Mouse (Mus musculus): ENCODE measurements around the gene Apol6. TPM values are rescaled to one million over a fixed set of nuclear protein-coding genes. Genes with fewer than 3 reads are reported as not detected.

Apol6 gene
- polyA plus RNA-seq, 1 experiment from 2014 or later, result 0.11 TPM

DNA sequence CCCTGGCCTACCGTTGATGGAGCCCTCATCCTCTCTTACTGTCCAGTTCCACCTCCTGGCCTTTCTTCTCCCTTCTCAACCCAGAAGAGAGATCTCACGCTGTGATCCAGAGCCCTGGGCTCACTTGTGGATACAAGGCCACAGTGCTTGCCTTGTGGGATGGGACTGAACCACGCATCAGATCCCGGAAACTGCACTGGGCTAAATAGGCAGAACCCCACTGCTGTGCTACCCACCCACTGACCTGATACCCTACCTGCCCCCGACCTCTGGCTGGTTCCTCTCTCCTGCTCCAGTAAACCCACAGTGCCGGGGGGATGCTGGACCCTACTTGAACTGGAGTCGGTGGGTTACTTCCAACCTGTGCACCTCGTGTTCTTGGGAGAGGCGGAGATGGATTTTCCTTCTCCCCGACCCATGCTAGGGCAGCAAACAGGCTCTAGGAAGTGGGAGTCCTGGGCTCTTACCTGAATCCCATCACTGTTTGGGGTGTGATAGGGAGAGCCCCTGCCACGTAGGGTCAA is 26.3 kb downstream of the Apol6 start:
- Histone ChIP-seq H3K9me3 (replicated peaks; ENCODE audit: control insufficient read depth, low read length) (no peaks in the 10 kb centered on the region), H3K27ac (ENCODE audit: low read length) (no peak overlapping the region), H3K4me1 (ENCODE audit: control insufficient read depth, insufficient read depth, low read length) (peaks cover 17% of the 10 kb centered on the region), H3K4me2 (ENCODE audit: low read depth, low read length) (no peak overlapping the region), H3K9ac (ENCODE audit: low read length) (no peak overlapping the region), H3K27me3 (ENCODE audit: control insufficient read depth, insufficient read depth, low read length) (no peaks in the 10 kb centered on the region), H3K36me3 (ENCODE audit: control insufficient read depth, insufficient read depth) (peaks cover 5% of the 10 kb centered on the region; the same call in 1 of the 2 replicates), H3K4me3 (ENCODE audit: low read length) (no peak overlapping the region)
- ATAC-seq (replicated peaks; ENCODE audit: extremely low read depth, insufficient read depth, low FRiP score), result no peak
- WGBS, result 85% methylated on average over 11 of the region's 11 CpGs

DNA sequence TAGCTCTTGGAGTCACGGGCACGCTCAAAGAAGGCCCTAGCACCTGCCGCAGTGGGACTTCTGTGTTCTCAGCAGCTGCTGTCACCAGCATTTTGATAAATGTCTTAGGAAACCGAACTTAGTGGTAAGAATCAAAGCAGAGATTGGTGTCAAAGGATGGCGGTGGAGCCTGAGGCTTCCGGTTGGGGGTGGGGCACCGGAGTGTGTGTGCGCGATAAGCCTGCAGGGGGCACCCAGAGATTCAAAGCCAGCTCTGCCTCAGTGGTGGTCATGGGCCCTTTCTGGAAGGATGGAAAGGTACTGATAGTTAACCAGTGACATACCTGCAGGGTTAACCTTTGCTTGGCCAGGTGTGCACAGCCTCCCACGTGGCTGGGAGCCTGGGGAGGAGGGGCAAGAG is 27.0 kb downstream of the Apol6 start:
- H3K4me1 ChIP-seq (ENCODE audit: control insufficient read depth, insufficient read depth, low read length), result peaks cover 17% of the 10 kb centered on the region
- peak; percentile 39; the same call in 1 of the 2 replicates for ATAC-seq (replicated peaks; ENCODE audit: extremely low read depth, insufficient read depth, low FRiP score)
- no peaks in the 10 kb centered on the region for H3K27me3 ChIP-seq (ENCODE audit: control insufficient read depth, insufficient read depth, low read length)
- H3K9ac ChIP-seq (ENCODE audit: low read length), result no peak overlapping the region
- 0 out of 2 replicates have a peak overlapping the region, but pooled peaks have one; percentile 2 for H3K27ac ChIP-seq (ENCODE audit: low read length)
- H3K4me2 ChIP-seq (ENCODE audit: low read depth, low read length), result peak overlapping the region; percentile 32; the same call in 1 of the 2 replicates
- H3K4me3 ChIP-seq (ENCODE audit: low read length), result no peak overlapping the region
- peaks cover 8% of the 10 kb centered on the region for H3K36me3 ChIP-seq (ENCODE audit: control insufficient read depth, insufficient read depth)
- H3K9me3 ChIP-seq (replicated peaks; ENCODE audit: control insufficient read depth, low read length), result no peaks in the 10 kb centered on the region
- 18% methylated on average over 10 of the region's 10 CpGs for WGBS

DNA sequence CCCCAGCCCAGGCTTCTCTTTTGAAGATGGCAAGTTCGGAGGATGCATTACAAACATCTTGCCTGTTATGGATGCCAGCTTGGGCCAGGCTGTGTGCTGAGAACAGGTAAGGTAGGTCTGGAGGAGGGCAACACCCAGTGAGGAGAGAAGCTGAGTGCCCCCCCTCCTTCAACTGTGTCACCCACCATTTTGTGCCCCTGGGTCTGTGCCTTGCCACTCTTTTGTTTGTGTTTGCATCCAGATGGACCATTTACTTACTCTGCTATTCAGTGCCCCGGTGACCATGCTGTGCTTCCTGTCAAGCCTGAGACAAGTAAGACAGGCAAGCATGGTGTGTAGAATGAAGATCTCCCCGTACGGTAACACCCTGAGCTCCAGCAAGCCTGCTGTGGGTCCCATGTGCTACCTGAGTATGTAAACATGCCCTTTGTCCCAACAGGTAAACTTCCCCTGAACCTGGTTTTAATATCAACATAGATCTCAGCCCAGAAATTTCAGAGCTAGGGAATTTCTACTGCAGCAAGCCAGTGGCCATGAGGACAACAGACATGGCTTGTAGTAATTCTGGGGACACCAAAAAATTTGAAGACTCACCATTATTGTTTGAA is 28.1 kb downstream of the Apol6 start:
- no peaks in the 10 kb centered on the region for H3K27me3 ChIP-seq (ENCODE audit: control insufficient read depth, insufficient read depth, low read length)
- no peaks in the 10 kb centered on the region for H3K9me3 ChIP-seq (replicated peaks; ENCODE audit: control insufficient read depth, low read length)
- ATAC-seq (replicated peaks; ENCODE audit: extremely low read depth, insufficient read depth, low FRiP score), result no peak
- WGBS, result 80% methylated on average over 4 of the region's 4 CpGs
- peaks cover 19% of the 10 kb centered on the region for H3K36me3 ChIP-seq (ENCODE audit: control insufficient read depth, insufficient read depth)
- peaks cover 17% of the 10 kb centered on the region for H3K4me1 ChIP-seq (ENCODE audit: control insufficient read depth, insufficient read depth, low read length)
- no peak overlapping the region for H3K9ac ChIP-seq (ENCODE audit: low read length)
- H3K4me3 ChIP-seq (ENCODE audit: low read length), result no peak overlapping the region
- no peak overlapping the region for H3K27ac ChIP-seq (ENCODE audit: low read length)
- no peak overlapping the region for H3K4me2 ChIP-seq (ENCODE audit: low read depth, low read length)

DNA sequence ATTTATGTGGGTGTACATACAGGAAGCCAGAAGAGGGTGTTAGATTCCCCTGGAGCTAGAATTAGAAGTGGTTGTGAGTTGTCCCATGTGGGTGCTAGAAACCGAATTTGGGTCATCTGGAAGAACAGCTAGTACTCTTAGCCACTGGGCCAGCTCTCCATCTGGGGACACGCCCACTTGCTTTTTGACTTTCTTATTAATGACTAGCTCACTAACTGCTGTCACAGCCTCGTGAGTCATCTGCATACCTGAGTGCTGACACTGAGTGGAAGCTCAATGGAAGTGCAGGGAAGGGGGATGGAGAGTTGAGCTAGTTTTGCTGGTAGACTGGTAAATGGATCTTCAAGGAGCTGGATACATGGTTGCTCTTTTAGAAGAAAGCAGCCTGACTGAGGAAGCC is 32.0 kb downstream of the Apol6 start:
- H3K36me3 ChIP-seq (ENCODE audit: control insufficient read depth, insufficient read depth), result peaks cover 30% of the 10 kb centered on the region
- 71% methylated on average over 3 of the region's 3 CpGs for WGBS

DNA sequence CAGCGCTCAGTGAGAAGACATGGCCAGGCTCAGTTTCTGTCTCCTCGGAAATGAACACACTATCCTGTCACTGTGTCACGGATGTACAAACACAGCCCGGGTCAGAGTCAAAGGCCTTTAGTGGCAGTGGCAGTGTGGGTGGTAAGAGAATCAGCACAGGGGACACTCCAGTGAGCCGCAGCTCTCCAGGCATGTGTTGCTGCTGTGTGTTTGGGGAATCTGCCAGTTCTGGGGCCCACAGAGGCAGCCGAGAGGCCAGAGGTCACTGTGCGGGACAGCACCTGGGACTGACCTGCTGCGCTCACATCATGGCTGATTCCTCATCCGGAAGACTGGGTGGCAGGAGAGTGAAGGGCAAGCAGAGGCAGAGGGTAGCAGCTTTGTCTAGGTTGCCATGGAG is 33.4 kb downstream of the Apol6 start:
- Histone ChIP-seq H3K27ac (ENCODE audit: low read length) (no peak overlapping the region), H3K9ac (ENCODE audit: low read length) (no peak overlapping the region), H3K4me3 (ENCODE audit: low read length) (no peak overlapping the region), H3K4me1 (ENCODE audit: control insufficient read depth, insufficient read depth, low read length) (no peaks in the 10 kb centered on the region), H3K27me3 (ENCODE audit: control insufficient read depth, insufficient read depth, low read length) (no peaks in the 10 kb centered on the region), H3K9me3 (replicated peaks; ENCODE audit: control insufficient read depth, low read length) (no peaks in the 10 kb centered on the region), H3K4me2 (ENCODE audit: low read depth, low read length) (no peak overlapping the region), H3K36me3 (ENCODE audit: control insufficient read depth, insufficient read depth) (peaks cover 37% of the 10 kb centered on the region)
- 91% methylated on average over 9 of the region's 9 CpGs for WGBS
- no peak for ATAC-seq (replicated peaks; ENCODE audit: extremely low read depth, insufficient read depth, low FRiP score)

More for the DNA sequence above, 32.0 kb downstream of the Apol6 start:
- no peak overlapping the region for H3K27ac ChIP-seq (ENCODE audit: low read length)
- peaks cover 4% of the 10 kb centered on the region; the same call in 1 of the 2 replicates for H3K4me1 ChIP-seq (ENCODE audit: control insufficient read depth, insufficient read depth, low read length)
- no peak for ATAC-seq (replicated peaks; ENCODE audit: extremely low read depth, insufficient read depth, low FRiP score)
- H3K4me3 ChIP-seq (ENCODE audit: low read length), result no peak overlapping the region
- no peaks in the 10 kb centered on the region for H3K9me3 ChIP-seq (replicated peaks; ENCODE audit: control insufficient read depth, low read length)
- no peak overlapping the region for H3K9ac ChIP-seq (ENCODE audit: low read length)
- H3K27me3 ChIP-seq (ENCODE audit: control insufficient read depth, insufficient read depth, low read length), result no peaks in the 10 kb centered on the region
- H3K4me2 ChIP-seq (ENCODE audit: low read depth, low read length), result no peak overlapping the region

DNA sequence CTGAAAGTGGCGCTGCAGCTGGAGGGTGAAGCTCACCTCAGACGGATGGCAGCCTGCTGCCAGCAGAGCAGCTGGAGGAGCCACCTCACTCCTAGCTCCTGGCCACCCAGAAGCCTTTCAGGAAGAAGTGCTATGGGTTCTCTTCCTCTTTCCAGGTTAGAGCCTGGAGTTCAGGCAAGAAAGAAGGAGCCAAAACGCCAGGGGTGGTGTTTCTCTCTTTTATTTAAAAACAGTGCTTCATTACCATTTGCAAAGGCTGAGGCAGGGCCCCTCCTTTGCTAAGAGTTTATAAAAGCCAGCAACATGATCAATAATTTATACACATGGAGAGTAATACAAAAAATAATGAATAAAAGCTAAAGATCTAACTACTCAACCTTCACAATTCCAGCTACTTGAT is 34.3 kb downstream of the Apol6 start:
- H3K36me3 ChIP-seq (ENCODE audit: control insufficient read depth, insufficient read depth), result peaks cover 40% of the 10 kb centered on the region

DNA sequence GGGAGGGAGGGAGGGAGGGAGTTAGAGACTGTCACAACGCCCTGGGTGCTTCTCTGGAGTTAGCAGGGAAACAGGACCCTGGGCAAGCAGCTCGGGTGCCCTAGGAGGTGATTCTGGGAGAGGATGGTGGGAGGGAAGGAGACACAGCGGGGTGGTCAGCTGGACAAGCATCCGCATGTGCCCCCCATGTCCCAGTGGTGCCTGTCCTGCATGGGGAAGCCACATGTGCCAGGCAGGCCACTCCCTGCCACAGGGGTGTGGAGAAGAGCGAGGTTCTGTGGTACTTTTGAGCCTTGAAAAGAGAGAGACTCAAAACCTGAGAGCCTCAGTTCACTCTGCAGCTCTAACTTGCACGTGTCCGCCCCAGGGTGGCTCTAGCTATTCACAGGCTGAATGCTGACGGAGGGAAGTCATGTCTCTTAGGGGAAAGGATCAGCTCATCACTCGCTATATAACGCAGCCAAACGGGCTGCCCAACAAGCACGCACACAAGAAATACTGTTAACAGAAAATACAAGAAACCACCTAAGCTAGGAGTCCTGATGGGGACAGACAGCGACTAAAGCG is 34.8 kb downstream of the Apol6 start:
- Histone ChIP-seq H3K27me3 (ENCODE audit: control insufficient read depth, insufficient read depth, low read length) (no peaks in the 10 kb centered on the region), H3K36me3 (ENCODE audit: control insufficient read depth, insufficient read depth) (peaks cover 43% of the 10 kb centered on the region)
- 83% methylated on average over 14 of the region's 14 CpGs for WGBS

More for the DNA sequence above, 34.3 kb downstream of the Apol6 start:
- Histone ChIP-seq H3K9ac (ENCODE audit: low read length) (no peak overlapping the region), H3K27ac (ENCODE audit: low read length) (no peak overlapping the region), H3K27me3 (ENCODE audit: control insufficient read depth, insufficient read depth, low read length) (no peaks in the 10 kb centered on the region), H3K4me3 (ENCODE audit: low read length) (no peak overlapping the region), H3K4me2 (ENCODE audit: low read depth, low read length) (no peak overlapping the region), H3K4me1 (ENCODE audit: control insufficient read depth, insufficient read depth, low read length) (no peaks in the 10 kb centered on the region), H3K9me3 (replicated peaks; ENCODE audit: control insufficient read depth, low read length) (no peaks in the 10 kb centered on the region)
- 81% methylated on average over 3 of the region's 3 CpGs for WGBS
- ATAC-seq (replicated peaks; ENCODE audit: extremely low read depth, insufficient read depth, low FRiP score), result no peak

DNA sequence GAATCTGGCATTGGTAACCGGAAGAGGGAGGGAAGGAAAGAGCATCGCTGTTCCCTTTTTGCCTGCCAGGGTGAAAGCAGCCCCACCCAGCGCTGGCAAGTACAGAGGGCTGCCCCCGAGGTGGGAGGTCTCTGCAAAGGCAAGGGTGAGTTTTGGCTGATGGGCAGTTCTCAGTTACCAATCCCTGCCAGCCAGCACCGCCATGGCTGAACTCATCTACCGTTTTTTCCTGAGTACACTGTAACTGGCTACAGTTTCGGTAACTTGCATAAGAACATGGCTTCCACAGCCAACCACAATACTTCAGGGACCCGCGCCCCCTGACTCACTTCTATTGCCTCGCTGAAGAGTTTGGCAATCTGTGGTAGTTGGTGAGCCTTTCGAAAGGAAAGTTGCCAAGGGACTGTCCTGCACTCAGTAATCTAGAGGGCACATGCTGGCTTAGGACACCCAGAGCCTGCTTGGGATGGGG is 35.4 kb downstream of the Apol6 start:
- Histone ChIP-seq H3K4me3 (ENCODE audit: low read length) (no peak overlapping the region), H3K9ac (ENCODE audit: low read length) (no peak overlapping the region), H3K4me2 (ENCODE audit: low read depth, low read length) (no peak overlapping the region), H3K9me3 (replicated peaks; ENCODE audit: control insufficient read depth, low read length) (no peaks in the 10 kb centered on the region), H3K36me3 (ENCODE audit: control insufficient read depth, insufficient read depth) (peaks cover 46% of the 10 kb centered on the region), H3K4me1 (ENCODE audit: control insufficient read depth, insufficient read depth, low read length) (no peaks in the 10 kb centered on the region), H3K27me3 (ENCODE audit: control insufficient read depth, insufficient read depth, low read length) (no peaks in the 10 kb centered on the region), H3K27ac (ENCODE audit: low read length) (no peak overlapping the region)
- WGBS, result 81% methylated on average over 11 of the region's 11 CpGs
- no peak for ATAC-seq (replicated peaks; ENCODE audit: extremely low read depth, insufficient read depth, low FRiP score)

More for the DNA sequence above, 34.8 kb downstream of the Apol6 start:
- no peak overlapping the region for H3K4me3 ChIP-seq (ENCODE audit: low read length)
- H3K4me1 ChIP-seq (ENCODE audit: control insufficient read depth, insufficient read depth, low read length), result no peaks in the 10 kb centered on the region
- no peak for ATAC-seq (replicated peaks; ENCODE audit: extremely low read depth, insufficient read depth, low FRiP score)
- H3K4me2 ChIP-seq (ENCODE audit: low read depth, low read length), result no peak overlapping the region
- H3K27ac ChIP-seq (ENCODE audit: low read length), result no peak overlapping the region
- H3K9ac ChIP-seq (ENCODE audit: low read length), result no peak overlapping the region
- no peaks in the 10 kb centered on the region for H3K9me3 ChIP-seq (replicated peaks; ENCODE audit: control insufficient read depth, low read length)

DNA sequence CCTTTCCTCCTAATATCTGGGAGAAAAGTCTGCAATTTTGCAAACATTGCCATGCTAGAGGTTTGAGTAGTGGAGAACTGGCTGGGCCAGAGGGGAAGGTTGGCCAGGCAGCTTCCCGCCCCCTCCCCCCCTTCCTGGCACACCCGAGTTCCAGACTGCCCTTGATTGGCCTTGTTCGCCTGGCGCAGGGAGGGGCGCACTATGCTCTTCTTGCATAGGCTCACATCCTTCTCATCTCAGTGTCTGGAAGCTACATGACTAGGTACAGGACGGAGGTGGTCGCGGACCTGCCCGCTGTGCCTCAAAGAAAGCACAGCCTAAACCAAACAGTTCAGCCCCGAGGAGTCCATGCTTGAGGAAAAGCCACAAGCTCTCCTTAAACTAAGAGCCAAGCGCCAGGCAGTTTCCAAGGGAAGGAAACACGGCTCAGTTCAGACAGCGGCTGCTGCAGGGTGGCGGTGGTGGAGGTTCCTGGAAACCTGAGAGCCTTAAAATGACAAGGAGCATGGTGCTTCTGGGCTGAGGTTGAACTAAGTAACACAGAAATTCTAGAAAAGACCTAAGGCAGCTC is 36.2 kb downstream of the Apol6 start:
- Histone ChIP-seq H3K4me2 (ENCODE audit: low read depth, low read length) (no peak overlapping the region), H3K9me3 (replicated peaks; ENCODE audit: control insufficient read depth, low read length) (no peaks in the 10 kb centered on the region), H3K27ac (ENCODE audit: low read length) (peak overlapping the region; percentile 32; the same call in 1 of the 2 replicates), H3K9ac (ENCODE audit: low read length) (no peak overlapping the region), H3K36me3 (ENCODE audit: control insufficient read depth, insufficient read depth) (peaks cover 44% of the 10 kb centered on the region), H3K4me1 (ENCODE audit: control insufficient read depth, insufficient read depth, low read length) (peaks cover 7% of the 10 kb centered on the region), H3K4me3 (ENCODE audit: low read length) (no peak overlapping the region), H3K27me3 (ENCODE audit: control insufficient read depth, insufficient read depth, low read length) (no peaks in the 10 kb centered on the region)
- ATAC-seq (replicated peaks; ENCODE audit: extremely low read depth, insufficient read depth, low FRiP score), result 0 out of 2 replicates have a peak, but pooled peaks have one; percentile 41
- WGBS, result 75% methylated on average over 14 of the region's 14 CpGs

Data from heart, embryonic 16.5 days (tissue).